Mouse (Mus musculus): ENCODE measurements at regions not wholly inside any gene's neighbourhood (a gene's known extent, or its start where the extent isn't known, plus 50 kb on each side); places are given as distances from the start of the nearest gene placed in this dataset.

DNA sequence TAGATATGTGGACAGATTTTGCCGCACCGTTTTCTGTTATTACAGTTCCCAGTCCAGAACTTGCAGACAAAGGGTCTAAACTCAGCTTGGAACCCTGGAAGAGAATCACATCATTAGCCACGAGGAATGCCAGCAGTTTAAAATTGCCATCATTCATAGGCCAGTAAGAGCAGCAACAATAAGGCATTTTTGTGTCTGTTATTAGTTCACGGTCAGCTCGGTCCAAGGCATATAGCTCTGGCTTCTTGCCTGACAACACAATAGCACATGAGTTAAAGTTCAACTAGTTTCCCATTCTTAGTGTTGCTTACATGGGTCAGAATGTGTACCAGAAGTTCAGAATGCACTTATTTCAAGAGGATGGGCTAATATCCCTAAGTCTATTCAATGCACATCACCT lies 103.4 kb downstream of the Olig3 start:
- TF ChIP-seq CTCF (IDR thresholded peaks at IDR 0.05; ENCODE audit: low read depth, low read length) = no peak
- TF ChIP-seq POLR2A (IDR thresholded peaks at IDR 0.05; ENCODE audit: borderline replicate concordance, low read depth, low read length) = no peak
